Mouse (Mus musculus) kidney, adult 11 months (tissue): Measurements from ENCODE around the gene Clic1.

ENCODE experiments used
- DNase-seq: peaks from one replicate; pipeline ENCODE4 v3.0.0; 2022

Gene Clic1

DNA sequence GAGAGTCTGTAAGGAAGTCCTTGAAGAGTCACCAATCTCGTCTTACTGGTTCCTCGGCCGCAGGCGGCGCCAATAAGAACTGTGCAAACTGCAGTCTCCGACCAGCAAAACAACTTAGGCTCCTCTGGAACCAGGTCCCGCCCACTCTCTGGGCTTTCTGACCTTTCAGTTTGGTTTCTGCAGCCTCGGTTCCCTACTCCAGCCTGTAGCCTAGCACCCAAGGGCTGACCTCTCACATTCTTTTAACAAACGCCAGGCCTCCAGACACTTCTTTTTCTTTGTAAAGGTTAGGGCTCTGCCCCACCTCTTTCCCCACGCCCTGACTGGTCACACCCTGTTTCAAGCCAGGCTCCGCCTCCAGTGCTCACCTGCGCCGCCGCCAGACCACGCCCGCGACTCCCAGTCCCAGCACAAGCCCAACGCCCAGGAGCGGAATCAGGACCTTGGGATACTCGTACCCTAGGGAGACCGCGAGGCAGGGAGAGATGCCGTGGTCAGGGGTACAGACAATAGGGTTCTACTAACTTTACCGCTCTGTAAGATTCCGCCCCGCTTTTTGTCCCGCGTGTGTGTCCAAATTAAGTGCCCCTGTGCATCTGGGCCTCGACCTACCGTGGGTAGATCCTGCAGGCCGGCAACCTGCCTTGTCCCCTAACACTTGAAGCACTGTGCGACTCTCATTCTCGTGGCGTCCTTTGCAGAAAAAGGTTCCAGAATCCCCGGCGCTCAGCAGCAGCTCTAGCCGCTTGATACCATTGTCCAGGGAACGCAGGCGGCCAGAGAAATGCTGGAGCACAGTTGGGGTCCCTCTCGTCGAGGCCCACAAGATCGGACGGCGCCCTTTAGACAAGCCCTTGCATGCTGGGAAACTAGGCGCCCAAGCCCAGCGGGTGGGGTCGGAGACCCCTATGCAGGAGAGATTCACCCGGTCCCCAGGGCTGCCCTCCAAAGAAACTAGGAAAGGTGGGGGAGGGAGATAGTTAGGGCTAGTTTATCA, 15.5 kb downstream of the Clic1 start, which contains the start of gene Ly6g6c:
Gene Ly6g6c, plus strand, starts transcription at position 438 of the 997 bp plus-strand sequence.
- peak; percentile 84 for DNase-seq

DNA sequence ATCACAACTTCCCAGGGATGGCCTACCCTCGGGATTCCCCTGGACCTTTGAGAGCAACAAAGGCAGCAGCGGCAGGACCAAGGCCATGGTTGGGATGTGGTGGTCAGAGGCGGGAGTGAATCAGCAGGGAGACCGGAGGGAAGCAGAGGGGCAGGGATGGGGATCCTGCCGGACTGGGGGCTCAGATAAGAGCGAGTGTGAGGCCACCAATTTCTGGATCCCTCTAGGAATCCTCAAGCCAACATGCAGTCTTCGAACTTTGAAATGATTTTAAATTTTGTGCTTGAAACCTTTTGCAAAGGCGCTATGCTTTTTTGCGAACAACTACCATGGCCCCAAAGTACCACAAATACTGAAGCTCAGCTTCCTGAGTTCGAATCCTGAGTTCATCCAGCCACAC, 16.3 kb downstream of the Clic1 start, which contains the start of gene Mpig6b:
Gene Mpig6b, minus strand, starts transcription at position 101 of the 400 bp plus-strand sequence.
- DNase-seq, result no peak

GRCm38 (mm10) chr17:35068213-35068914, 18.6 kb downstream of the Clic1 start:
- DNase-seq, result no peak

DNA sequence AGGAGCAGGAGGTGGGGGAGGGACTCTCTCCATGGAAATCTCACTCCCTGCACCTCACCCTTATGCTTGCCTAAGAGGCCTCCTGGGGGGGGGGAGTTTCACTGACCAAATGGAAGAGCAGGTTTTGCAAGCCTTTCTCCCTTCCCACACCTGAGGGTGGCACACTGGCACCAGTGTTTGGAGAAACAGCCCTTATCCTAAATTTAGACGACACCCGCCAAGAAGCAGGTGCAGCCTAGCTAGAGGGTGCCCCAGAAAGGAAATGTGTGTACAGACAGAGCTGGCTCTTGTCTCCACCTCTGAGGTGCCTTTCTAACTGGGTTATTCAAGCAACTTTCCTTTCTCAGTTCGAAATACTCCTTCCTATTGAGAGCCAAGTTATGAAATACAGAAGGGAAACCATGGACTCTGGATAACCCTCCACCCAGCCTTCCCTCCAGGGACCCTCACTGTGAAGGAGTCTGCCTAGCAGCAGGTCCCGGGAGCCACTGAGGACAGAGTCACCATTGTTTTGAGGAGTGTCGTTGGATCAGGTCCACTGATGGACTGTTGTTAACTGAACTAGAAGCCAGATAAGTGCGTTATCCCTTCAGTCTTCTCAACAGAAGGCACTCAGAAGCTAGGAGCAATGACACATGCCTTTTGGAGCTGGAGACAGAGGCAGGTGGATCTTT, 20.9 kb downstream of the Clic1 start:
- DNase-seq, result no peak

- DNase-seq, result no peak
These were observed 21.7 kb downstream of the Clic1 start for GRCm38 (mm10) chr17:35071454-35071853.

DNA sequence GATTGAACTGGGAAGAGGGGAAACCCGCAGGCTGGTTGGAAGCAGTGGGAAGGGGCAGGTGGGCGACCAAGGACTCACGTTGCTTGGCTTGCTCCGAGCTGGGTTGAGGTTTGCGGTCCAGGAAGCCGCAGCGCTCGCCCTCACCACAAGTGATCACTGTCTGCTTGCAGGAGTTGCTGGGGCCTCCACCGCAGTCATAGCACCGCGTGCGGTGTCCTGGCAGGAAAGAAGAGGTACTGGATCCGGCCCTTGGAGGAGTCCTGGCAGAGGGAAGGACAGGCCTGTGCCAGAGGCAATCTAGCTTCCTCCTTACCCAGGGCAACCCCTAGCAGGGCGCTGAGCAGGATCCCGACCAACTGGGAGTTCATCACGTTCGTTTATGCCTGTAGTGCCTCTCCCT, 24.3 kb downstream of the Clic1 start:
- DNase-seq, result no peak

DNA sequence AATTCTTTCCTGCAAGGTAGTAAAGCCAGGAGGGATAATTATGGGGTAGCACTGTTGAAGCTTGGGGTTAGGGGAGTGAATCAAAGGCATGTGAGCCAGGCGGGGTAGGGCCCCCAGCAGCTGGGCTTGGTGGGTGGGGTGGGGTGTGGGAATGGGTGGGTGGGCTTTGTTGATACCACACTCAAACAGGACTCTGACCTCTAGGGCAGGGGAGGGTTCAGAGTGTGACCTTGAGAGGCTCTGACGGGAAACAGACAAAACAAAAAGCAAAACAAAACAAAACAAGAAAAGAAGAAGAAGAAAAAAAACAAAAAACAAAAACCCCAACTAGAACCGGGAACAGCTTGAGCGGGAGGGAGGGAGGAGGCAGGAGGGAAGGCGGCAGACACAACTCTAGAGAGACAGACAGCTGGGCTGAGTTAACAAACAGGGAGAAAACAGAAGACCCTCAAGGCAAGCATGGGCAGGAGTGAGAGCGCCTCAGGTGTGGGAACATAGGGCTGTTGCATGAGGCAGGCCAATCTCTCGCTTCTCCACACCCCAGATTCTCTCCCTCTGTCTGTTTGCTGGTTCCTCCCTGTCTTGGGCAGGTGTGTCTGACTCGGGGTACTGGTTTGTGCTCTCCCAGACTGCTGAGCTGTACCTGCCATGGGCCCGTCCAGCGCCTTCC, 26.9 kb downstream of the Clic1 start, which contains the start of gene Ly6g6e:
Gene Ly6g6e, plus strand, starts transcription at position 396 of the 670 bp plus-strand sequence.
- no peak for DNase-seq

DNA sequence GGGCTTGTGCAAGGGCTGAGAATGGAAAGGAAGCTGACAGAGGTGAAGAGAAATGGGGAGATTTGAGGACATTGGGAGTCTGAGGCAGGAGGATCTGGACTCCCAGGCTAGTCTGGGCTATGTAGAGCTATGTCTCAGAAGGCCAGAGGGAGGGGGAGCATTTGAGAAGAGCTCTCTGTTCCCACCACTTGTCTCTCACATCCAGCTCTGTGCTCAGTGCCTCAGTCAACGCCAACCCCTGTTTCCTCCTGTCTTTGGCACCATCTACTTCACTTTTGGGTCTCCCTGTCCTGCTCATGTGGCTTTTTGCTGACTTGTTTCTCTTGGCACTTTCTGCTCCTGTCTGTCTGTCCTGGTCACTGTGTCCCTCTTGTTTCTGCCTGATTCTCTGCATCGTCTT, 27.5 kb downstream of the Clic1 start:
- DNase-seq, result no peak

- DNase-seq, result peak; percentile 75
These were observed 28.0 kb downstream of the Clic1 start, which contains the start of gene Ly6g6d for GRCm38 (mm10) chr17:35077786-35078233. Gene Ly6g6d, minus strand, starts transcription at chr17:35078065.

DNA sequence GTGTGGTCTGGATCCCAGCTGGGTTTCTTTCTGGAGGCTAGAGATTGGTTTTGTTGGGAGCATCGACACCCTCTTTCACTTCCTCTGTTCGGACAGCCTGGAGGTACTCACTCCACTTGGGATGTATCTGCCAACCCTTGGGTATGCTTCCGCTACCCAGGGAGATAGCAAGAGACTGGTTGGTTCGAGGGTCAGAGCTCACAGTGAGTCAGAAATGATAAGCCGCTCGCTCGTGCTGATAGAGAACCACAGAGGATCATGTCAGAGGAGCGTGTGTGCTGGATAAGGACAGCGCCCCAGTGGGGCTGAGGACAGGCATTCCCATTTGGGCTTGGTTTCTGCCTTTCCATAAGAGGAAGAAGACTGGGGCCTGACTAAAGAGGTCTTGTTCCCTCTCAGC, 30.0 kb downstream of the Clic1 start:
- no peak for DNase-seq

GRCm38 (mm10) chr17:35080248-35080647, 30.5 kb downstream of the Clic1 start:
- DNase-seq, result no peak

DNA sequence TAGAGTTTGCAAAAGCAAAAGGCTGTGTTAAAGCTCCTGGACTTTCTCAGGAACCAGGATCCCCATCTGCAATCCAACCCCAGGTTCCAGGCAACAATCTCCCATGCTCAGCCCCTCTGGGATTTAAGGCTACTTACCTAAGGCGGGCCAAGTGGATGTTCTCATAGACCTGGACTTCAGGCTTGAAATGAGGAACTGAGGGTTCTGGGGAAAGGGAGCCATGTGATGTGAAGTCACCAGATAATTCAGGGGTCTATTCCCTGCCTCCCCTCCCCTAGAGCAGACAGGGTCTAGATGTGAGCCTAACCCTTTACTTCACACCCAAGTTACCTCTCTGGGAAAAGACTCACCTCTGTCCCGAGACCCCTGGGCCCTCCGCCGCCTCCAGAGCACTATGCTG, 30.9 kb downstream of the Clic1 start:
- no peak for DNase-seq

GRCm38 (mm10) chr17:35082841-35083576, 33.2 kb downstream of the Clic1 start:
- no peak for DNase-seq

- DNase-seq, result no peak
These were observed 34.2 kb downstream of the Clic1 start for GRCm38 (mm10) chr17:35083929-35084497.

DNA sequence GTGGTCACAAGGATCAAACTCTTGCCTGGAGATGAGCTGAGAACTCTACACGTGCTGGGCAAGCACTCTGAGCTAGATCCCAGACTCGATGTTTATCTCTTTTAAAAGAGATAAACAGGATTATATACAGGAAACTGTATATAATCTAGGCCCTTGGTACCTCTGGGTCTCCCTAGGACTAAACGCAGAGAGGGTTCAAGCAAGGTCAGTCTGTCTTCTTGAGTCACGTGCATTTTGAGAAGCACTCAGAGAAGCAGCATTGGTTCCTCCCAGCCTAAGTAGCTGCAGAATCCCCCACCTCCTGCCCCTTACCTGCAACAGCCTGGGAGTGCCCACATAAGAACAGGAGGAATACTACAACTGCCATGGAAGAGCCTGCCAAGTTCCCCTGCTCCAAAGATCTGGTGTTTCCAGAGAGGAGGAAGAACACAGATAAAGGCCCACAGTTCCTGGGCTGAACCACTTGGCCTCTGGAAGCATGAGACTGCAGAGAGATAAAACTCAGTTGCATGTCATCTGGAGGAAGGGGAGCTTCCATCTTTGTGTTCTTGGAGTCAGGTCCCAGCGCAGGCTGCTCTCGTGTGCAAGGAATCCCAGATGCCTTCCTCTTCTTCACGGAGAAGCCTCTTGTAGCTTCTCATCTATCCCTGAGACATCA, 35.6 kb downstream of the Clic1 start, which contains the start of gene Ly6g6f:
Gene Ly6g6f, minus strand, starts transcription at position 403 of the 658 bp plus-strand sequence.
- no peak for DNase-seq

- no peak for DNase-seq
These were observed 38.4 kb downstream of the Clic1 start for GRCm38 (mm10) chr17:35088151-35088550.

DNA sequence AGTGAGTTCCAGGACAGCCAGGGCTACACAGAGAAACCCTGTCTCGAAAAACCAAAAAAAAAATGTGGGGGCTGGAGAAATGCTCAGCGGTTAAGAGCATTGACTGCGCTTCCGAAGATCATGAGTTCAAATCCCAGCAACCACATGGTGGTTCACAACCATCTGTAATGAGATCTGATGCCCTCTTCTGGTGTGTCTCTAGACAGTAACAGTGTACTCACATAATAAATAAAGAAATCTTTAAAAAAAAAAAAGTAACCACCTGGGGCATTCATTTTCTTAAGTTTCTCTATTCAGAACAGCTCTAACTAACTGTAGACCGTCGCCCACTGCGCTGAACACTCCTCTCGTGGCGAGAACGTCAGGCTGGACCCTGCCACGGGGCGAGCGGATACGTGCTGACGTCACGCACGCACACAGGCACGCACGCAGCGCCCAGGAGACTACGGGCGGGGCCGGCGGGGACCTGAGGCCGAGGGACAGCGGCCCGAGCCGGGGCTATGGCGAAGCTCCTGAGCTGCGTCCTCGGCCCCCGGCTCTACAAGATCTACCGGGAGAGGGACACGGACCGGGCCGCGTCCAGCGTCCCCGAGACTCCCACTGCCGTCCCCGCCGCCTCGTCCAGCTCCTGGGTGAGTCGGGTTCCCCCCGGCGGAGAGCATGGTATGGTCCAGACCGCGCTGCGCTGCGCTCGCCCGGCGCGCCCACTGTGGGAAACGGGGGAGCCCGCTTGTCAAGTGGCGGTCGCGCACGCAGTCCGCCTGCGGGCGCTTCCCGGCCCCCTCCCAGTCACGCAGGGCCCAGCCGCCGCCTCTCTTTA, 39.3 kb downstream of the Clic1 start, which contains the start of gene Abhd16a:
Gene Abhd16a, plus strand, starts transcription at position 439 of the 820 bp plus-strand sequence.
- DNase-seq, result peak; percentile 93

- DNase-seq, result no peak
These were observed 40.6 kb downstream of the Clic1 start for GRCm38 (mm10) chr17:35090166-35090932.
